Mouse (Mus musculus): Measurements from ENCODE around the gene Lrrc56. TPM values are rescaled to one million over a fixed set of nuclear protein-coding genes. Genes with fewer than 3 reads are reported as not detected.

The Lrrc56 gene
- polyA plus RNA-seq, 1 experiment from 2014 or later, result 10.8 TPM

- Histone ChIP-seq H3K27ac (no peak overlapping the region), H3K27me3 (ENCODE audit: insufficient read depth, low read length) (no peaks in the 10 kb centered on the region), H3K9ac (ENCODE audit: low read depth, low read length) (no peak overlapping the region), H3K4me1 (replicated peaks; ENCODE audit: insufficient read depth, low read length) (no peaks in the 10 kb centered on the region), H3K36me3 (ENCODE audit: insufficient read depth, low read length) (no peaks in the 10 kb centered on the region), H3K9me3 (replicated peaks; ENCODE audit: low read length) (no peaks in the 10 kb centered on the region), H3K4me2 (ENCODE audit: low read length) (no peak overlapping the region), H3K4me3 (replicated peaks; ENCODE audit: low read depth, low read length) (no peak overlapping the region)
- DNase-seq (ENCODE audit: low spot score) (no peak), ATAC-seq (replicated peaks; ENCODE audit: low FRiP score, low read depth) (no peak)
- WGBS, result 86% methylated on average over 5 of the region's 5 CpGs
- no peak for TF ChIP-seq CTCF (IDR thresholded peaks at IDR 0.05; ENCODE audit: low read depth)
Measured at GRCm38 (mm10) chr7:141205504-141205903, 11.5 kb downstream of the Lrrc56 start.

GRCm38 (mm10) chr7:141206182-141206937 lies 12.4 kb downstream of the Lrrc56 start:
- H3K4me3 ChIP-seq (replicated peaks; ENCODE audit: low read depth, low read length), result no peak overlapping the region
- no peaks in the 10 kb centered on the region for H3K4me1 ChIP-seq (replicated peaks; ENCODE audit: insufficient read depth, low read length)
- WGBS, result 86% methylated on average over 18 of the region's 18 CpGs
- H3K36me3 ChIP-seq (ENCODE audit: insufficient read depth, low read length), result no peaks in the 10 kb centered on the region
- ATAC-seq (replicated peaks; ENCODE audit: low FRiP score, low read depth) (no peak), DNase-seq (ENCODE audit: low spot score) (no peak)
- H3K9me3 ChIP-seq (replicated peaks; ENCODE audit: low read length), result no peaks in the 10 kb centered on the region
- no peak overlapping the region for H3K27ac ChIP-seq
- TF ChIP-seq CTCF (IDR thresholded peaks at IDR 0.05; ENCODE audit: low read depth), result no peak
- H3K27me3 ChIP-seq (ENCODE audit: insufficient read depth, low read length), result no peaks in the 10 kb centered on the region
- no peak overlapping the region for H3K9ac ChIP-seq (ENCODE audit: low read depth, low read length)
- no peak overlapping the region for H3K4me2 ChIP-seq (ENCODE audit: low read length)

- TF ChIP-seq CTCF (IDR thresholded peaks at IDR 0.05; ENCODE audit: low read depth), result no peak
- no peaks in the 10 kb centered on the region for H3K4me1 ChIP-seq (replicated peaks; ENCODE audit: insufficient read depth, low read length)
- WGBS, result 88% methylated on average over 3 of the region's 3 CpGs
- H3K36me3 ChIP-seq (ENCODE audit: insufficient read depth, low read length), result no peaks in the 10 kb centered on the region
- no peak for ATAC-seq (replicated peaks; ENCODE audit: low FRiP score, low read depth)
- H3K27ac ChIP-seq, result no peak overlapping the region
- no peak overlapping the region for H3K9ac ChIP-seq (ENCODE audit: low read depth, low read length)
- H3K27me3 ChIP-seq (ENCODE audit: insufficient read depth, low read length), result no peaks in the 10 kb centered on the region
- no peak overlapping the region for H3K4me3 ChIP-seq (replicated peaks; ENCODE audit: low read depth, low read length)
- no peak overlapping the region for H3K4me2 ChIP-seq (ENCODE audit: low read length)
- H3K9me3 ChIP-seq (replicated peaks; ENCODE audit: low read length), result no peaks in the 10 kb centered on the region
- DNase-seq (ENCODE audit: low spot score), result no peak
Measured at GRCm38 (mm10) chr7:141209526-141209925, 15.6 kb downstream of the Lrrc56 start.

GRCm38 (mm10) chr7:141210137-141210536 lies 16.2 kb downstream of the Lrrc56 start:
- Histone ChIP-seq H3K36me3 (ENCODE audit: insufficient read depth, low read length) (no peaks in the 10 kb centered on the region), H3K27ac (no peak overlapping the region), H3K4me3 (replicated peaks; ENCODE audit: low read depth, low read length) (no peak overlapping the region), H3K27me3 (ENCODE audit: insufficient read depth, low read length) (no peaks in the 10 kb centered on the region), H3K9ac (ENCODE audit: low read depth, low read length) (no peak overlapping the region), H3K4me2 (ENCODE audit: low read length) (no peak overlapping the region), H3K9me3 (replicated peaks; ENCODE audit: low read length) (no peaks in the 10 kb centered on the region), H3K4me1 (replicated peaks; ENCODE audit: insufficient read depth, low read length) (no peaks in the 10 kb centered on the region)
- TF ChIP-seq CTCF (IDR thresholded peaks at IDR 0.05; ENCODE audit: low read depth), result no peak
- 66% methylated on average over 12 of the region's 12 CpGs for WGBS
- ATAC-seq (replicated peaks; ENCODE audit: low FRiP score, low read depth), result no peak
- no peak for DNase-seq (ENCODE audit: low spot score)

GRCm38 (mm10) chr7:141210606-141211131 lies 16.7 kb downstream of the Lrrc56 start:
- no peak overlapping the region for H3K27ac ChIP-seq
- H3K4me2 ChIP-seq (ENCODE audit: low read length), result no peak overlapping the region
- no peak overlapping the region for H3K9ac ChIP-seq (ENCODE audit: low read depth, low read length)
- H3K27me3 ChIP-seq (ENCODE audit: insufficient read depth, low read length), result no peaks in the 10 kb centered on the region
- ATAC-seq (replicated peaks; ENCODE audit: low FRiP score, low read depth), result no peak
- no peaks in the 10 kb centered on the region for H3K9me3 ChIP-seq (replicated peaks; ENCODE audit: low read length)
- H3K4me3 ChIP-seq (replicated peaks; ENCODE audit: low read depth, low read length), result no peak overlapping the region
- H3K36me3 ChIP-seq (ENCODE audit: insufficient read depth, low read length), result no peaks in the 10 kb centered on the region
- no peak for TF ChIP-seq CTCF (IDR thresholded peaks at IDR 0.05; ENCODE audit: low read depth)
- no peak for DNase-seq (ENCODE audit: low spot score)
- no peaks in the 10 kb centered on the region for H3K4me1 ChIP-seq (replicated peaks; ENCODE audit: insufficient read depth, low read length)
- 87% methylated on average over 14 of the region's 14 CpGs for WGBS

GRCm38 (mm10) chr7:141213133-141213532 lies 19.2 kb downstream of the Lrrc56 start:
- DNase-seq (ENCODE audit: low spot score), result no peak
- 89% methylated on average over 3 of the region's 3 CpGs for WGBS
- H3K4me1 ChIP-seq (replicated peaks; ENCODE audit: insufficient read depth, low read length), result peaks cover 21% of the 10 kb centered on the region; the same call in 1 of the 2 replicates
- ATAC-seq (replicated peaks; ENCODE audit: low FRiP score, low read depth), result no peak
- H3K9ac ChIP-seq (ENCODE audit: low read depth, low read length), result no peak overlapping the region
- H3K36me3 ChIP-seq (ENCODE audit: insufficient read depth, low read length), result no peaks in the 10 kb centered on the region
- no peak overlapping the region for H3K4me3 ChIP-seq (replicated peaks; ENCODE audit: low read depth, low read length)
- H3K9me3 ChIP-seq (replicated peaks; ENCODE audit: low read length), result no peaks in the 10 kb centered on the region
- no peak for TF ChIP-seq CTCF (IDR thresholded peaks at IDR 0.05; ENCODE audit: low read depth)
- H3K27me3 ChIP-seq (ENCODE audit: insufficient read depth, low read length), result no peaks in the 10 kb centered on the region
- H3K4me2 ChIP-seq (ENCODE audit: low read length), result no peak overlapping the region
- H3K27ac ChIP-seq, result no peak overlapping the region

All from kidney, postnatal 0 days (tissue).